Mouse (Mus musculus): ENCODE results near the gene Myl9.

Myl9 gene

DNA sequence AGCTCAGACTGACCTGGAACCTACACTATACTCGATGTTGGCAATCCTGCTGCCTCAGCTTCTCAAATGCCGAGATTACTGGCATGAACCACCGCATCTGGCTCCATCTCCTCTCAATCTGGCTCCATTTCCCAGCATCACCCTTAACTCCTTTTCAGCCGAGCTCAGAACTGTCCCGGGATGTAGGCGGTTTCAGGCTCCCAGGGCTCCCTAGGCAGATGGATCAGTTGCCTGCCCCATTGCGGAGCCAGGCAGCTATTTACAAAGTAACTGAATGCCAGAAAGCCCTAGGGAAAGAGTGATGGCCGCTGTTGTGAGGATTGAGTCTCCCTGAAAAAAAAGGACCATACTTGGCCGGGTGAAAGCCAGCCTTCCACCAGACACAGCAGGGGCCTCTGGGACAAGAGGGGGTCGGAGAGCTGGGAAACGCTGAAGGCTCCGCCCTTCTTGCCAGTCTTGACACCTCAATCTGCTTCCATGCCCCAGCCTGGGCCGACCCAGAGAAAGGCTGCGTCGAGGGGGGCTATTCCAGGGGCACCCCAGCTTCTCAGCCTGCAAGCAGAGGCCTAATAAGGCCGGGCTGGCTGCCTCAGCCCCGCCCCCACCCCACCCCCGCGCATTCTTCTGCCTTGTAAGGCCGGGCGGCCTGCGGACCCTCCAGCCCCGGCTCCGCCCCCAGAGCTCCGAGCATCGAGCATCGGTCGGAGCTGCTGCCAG, at the start of gene Myl9:
TSS of gene Myl9 (plus strand) at position 683 of the 717 bp plus-strand sequence.
- DNase-seq (ENCODE audit: extremely low read depth, low read depth, low spot score): no peak

DNA sequence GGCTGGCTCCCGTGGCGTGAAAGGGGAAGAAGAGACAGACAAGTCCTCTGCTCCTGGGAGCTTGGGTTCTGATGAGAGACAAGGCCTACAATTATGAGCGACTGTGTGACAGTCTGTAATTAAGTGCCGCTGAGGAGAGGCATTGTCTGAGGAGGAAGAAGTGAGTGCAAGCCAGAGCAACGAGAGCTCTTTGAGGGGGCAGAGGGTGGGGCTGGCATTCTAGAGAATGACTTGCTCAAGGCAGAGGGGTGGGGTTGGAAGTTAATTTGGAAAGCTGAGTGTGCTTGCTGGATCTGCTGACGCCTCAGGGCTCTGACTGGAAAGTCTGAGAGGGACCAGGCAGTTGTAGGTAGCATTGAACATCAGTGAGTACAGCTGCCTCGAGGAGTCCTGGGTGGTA, 48.9 kb upstream of the Myl9 start:
- no peak for DNase-seq (ENCODE audit: extremely low read depth, low read depth, low spot score)

DNA sequence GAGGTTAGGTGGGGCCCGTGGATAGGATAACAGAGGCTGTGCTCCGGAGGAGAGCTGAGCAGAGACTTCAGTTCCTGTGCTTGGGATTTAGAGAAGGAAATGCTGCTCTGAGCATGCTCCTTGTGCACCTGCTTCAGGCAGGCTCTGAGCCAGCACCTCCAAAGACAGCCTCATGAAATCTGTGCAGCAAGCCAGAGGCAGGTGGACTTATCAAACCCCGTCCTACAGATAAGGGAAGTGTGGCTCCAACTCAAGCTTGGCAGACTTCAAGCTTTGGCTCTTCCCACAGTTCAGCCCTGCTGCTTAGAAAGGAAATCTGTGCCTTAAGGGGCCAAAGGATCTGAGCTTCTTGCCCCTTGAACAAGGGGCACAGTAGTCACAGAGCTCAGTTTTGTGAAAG, 48.3 kb upstream of the Myl9 start:
- DNase-seq (ENCODE audit: extremely low read depth, low read depth, low spot score): no peak

DNA sequence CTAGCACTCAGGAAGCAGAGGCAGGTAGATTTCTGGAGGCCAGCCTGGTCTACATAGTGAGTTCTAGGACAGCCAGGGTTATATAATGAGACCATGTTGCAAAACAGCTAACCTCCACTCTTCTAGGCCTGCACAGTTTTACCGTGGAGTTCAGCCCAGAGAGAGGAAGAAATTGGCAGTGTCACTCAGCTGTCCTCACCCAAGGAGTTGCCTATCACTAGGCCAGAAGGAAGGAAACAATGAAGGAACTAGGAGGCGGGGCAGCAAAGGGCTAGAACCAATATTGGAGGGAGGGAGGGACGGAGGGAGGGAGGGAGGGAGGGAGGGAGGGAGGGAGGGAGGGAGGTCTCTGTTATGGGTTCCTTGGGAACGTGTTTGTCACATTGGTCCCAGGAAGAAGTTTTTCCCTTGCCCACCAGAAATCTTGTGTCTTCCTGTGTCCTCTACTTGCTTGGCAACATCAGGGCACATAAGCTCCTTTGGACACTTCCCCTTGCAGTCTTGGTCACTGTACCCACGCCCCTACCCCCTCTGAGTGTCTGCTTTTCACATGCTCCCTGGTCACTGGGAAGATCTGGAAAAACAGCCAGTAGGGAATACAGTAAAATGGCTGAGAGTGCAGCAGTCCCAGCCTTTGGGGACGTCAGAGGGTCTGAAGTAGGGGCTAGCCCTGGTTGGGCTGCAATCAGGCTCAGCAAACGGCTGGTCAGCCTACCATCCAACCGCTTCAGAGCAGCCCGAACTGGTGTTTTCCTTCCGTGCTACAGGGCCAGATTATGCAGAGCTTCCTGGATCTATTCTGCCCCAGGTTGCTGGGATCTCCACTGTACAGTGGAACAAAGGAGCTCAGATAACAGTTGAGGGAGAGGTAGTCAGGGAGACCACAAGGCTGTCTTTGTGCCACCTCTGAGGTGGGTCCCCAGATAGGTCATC, 45.4 kb upstream of the Myl9 start:
- DNase-seq (ENCODE audit: extremely low read depth, low read depth, low spot score): no peak

DNA sequence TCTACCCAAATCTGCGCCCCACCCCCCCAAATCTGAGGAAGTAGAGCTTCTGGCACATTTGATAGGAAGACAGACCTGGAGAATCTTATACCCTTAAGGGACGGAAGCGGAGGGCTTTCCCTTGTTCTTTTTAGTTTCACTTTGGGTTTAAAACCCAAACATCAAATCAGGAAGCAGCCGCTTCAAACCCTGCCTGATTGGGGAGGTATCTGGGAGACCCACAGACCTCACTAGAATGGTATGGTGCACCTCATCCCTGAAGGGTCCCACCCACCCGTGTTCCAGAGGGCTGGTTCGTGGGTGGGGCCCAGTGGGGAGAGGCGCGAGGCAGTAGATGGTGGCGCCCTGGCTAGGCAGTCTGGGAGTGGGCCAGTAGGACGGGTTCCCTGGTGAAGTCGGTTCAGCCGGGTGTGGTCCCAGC, 44.7 kb upstream of the Myl9 start:
- no peak for DNase-seq (ENCODE audit: extremely low read depth, low read depth, low spot score)

DNA sequence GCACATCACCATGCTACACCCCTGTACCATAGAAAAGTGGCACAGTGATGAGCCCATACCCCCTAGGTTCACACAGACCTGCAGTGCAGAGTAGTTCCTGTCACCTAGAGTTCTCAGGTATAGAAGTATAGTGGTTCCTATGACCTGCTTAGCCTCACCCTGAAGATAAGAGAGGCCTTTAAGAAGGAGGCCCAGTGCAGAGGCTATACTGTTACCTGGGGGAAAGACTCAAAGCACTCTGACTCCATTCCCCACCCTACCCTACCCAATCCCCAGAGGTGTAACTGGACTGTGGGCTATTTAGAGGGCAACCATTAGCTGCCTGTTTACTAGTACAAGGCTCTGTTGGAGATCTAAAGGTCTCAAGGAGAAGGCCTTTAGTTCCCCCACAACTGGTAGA, 43.6 kb upstream of the Myl9 start:
- DNase-seq (ENCODE audit: extremely low read depth, low read depth, low spot score): no peak

DNA sequence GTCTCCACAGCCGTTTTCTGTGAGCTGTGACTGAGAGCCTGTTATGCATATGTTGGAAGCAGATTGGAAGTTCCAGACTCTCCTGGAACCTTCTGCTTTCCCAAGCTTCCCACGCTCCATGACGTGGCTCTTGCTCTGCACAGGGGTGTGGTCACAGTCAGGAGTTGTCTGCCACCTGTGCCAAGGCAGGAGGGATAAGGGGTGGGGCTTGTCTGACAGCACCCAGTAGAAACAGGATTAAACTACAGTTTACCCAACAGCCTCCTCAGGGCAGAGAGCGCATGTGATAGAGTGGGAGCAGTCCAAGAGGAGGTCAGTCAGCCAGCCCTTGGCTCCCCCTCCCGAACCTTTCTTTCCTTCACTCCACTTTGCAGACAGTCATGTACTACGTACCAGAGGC, 43.1 kb upstream of the Myl9 start:
- peak; percentile 83 for DNase-seq (ENCODE audit: extremely low read depth, low read depth, low spot score)

DNA sequence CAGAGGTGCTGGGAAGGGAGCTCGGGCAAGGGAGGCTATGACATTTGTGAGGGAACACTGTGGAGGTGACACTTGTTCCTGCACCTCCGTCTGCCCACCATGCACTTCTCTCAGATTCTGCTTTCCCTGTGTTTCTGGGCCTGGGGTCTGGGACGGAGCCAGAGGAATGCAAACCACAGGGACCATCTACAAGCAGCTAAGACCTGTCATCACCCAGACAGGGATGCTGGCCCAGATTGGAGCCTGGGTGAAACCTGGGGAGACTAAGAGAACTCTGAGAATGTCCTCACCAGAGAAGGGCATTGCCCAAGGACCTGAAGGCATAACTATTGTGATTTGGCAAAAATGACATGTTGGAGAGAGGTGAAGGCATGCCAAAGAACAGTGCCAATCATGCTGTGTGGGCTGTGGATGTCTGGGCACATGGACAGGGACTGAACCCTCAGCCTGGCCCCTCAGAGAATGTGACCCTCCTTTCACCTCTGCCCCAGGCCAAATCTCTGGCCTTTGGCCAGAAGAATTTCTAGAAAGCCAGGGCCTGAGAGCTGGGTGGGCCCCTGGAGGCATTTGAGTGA, 39.4 kb upstream of the Myl9 start:
- DNase-seq (ENCODE audit: extremely low read depth, low read depth, low spot score): no peak

DNA sequence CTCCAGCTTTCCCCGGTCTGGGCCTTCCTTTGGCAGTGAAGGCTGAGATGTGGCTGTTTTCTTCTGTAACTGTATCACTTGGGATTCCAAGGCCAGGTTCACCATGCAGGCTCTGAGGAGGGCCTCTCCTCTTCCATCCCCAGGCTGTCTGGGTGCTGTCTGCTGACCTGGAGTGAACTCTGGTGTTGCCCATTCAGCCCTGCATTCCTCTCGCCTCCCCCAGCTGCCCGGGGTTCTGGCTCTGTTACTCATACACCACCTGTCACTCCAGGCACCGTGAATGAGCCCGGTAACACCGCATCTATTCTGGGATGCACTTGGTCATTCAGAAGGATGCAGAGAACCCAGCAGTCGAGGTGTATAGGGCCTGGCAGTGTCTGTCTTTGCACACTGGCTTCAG, 38.4 kb upstream of the Myl9 start:
- no peak for DNase-seq (ENCODE audit: extremely low read depth, low read depth, low spot score)

DNA sequence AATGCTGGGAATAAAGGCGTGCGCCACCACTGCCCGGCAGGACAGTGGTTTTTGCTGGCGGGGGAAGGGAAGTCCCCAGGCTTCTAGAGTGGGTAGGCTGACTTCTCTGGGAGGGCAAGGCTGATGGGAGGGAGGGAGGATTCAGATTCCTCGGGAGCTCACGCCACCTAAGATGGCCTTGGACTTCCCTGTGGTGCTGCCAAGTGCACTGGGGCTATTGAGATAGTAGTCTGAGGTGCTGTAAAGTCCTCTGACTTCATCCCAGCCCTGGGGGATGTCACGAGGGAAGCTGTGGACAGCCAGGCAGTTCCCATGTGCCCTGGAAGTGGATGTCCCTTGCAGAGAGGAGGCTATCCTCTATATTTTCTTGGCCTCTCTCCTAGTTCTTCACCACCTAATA, 37.2 kb upstream of the Myl9 start:
- DNase-seq (ENCODE audit: extremely low read depth, low read depth, low spot score): no peak

DNA sequence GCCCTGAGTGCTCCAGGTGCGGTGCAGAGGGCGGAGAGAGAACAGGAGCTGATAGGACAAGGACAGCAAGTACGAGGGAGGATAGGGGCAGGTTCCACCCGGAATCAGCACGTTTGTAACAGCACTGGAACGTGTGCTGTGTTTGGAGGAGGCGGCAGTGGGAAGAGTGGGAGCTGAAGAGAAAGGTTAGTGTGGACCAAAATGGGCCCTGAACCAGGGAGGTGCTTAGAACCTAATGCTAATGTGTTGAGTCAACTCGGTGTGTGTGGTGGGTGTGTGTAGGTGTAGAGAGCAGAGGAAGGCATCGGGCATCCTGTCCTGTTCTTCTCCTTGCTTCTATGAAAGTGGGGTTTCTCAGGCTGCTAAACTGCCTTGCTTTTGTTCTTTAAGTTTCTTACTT, 34.0 kb upstream of the Myl9 start:
- DNase-seq (ENCODE audit: extremely low read depth, low read depth, low spot score): no peak

DNA sequence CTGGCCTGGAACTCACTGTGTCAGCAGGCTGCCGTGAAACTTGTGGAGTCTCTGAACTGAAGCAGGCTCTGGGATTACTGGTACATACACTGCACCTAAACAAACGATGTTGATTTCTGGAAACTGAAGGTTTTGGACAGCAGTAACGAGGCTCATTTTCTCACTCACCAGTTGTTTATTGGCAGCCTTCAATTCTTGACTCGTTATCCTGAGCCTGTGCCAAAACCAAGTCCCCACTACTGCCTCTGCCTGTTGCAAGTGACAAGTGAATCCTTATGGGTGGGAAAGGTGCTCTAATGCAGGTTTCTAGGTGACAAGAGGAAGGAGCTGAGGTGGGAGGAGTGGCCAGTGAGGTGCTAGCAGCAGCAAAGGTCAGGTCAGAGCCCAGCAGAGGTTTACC, 33.2 kb upstream of the Myl9 start:
- DNase-seq (ENCODE audit: extremely low read depth, low read depth, low spot score): no peak

DNA sequence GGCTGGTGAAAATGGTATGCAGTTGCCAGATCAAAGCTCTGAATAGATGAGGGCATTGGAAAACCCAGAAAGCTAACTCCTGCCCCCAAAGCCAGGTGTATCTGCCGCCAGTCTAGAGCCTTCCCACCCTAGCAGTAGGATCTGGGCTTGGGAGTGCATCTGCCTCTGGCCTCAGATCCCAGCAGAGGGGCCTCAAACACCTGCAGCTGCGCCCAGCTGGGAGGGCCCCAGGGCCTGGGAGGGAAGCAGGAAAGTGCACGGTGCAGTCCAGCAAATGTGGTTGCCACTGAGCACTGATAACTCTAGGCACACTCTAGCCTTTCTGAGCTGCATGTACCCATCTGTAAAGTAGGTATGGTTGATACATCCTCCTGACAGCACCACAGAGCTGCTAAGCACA, 32.0 kb upstream of the Myl9 start:
- DNase-seq (ENCODE audit: extremely low read depth, low read depth, low spot score): no peak

DNA sequence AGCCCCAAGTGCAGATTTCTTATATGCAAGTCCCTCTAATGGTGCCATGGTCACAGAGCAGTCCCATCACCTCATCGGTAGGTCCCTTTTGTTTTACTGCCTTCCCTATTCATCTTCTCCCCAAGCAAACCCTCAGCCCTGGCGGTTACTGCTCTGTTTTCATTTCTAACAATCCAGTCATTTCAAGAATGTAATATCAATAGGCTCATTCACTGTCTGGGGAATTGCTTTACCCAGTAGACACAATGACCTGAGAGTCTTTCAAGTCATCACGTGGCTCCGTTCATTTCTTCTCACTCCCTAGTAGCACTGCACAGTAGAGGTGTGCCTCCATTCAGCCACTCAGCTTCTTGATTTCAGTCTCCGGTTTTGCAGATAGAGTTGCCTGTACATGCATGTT, 30.8 kb upstream of the Myl9 start:
- no peak for DNase-seq (ENCODE audit: extremely low read depth, low read depth, low spot score)

DNA sequence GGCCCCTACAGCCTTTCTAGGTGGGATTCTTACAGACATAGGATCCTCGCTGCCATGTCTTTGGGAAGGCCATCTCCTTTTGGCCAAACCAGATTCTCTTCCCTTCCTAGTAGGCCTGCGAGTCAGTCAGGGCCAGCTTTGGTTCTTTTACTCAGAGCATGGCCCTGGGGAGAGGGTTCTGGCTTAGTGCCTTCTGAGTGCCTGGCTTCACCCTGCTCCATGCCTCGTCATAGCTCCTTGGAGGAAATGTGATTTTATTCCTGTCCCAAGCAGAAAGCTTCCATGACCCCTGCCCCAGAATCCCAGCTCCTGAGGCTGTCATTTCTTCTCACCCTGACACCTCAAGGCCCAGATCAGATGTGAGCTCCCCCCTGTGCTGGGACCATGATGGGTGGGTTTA, 27.9 kb upstream of the Myl9 start:
- DNase-seq (ENCODE audit: extremely low read depth, low read depth, low spot score): no peak

DNA sequence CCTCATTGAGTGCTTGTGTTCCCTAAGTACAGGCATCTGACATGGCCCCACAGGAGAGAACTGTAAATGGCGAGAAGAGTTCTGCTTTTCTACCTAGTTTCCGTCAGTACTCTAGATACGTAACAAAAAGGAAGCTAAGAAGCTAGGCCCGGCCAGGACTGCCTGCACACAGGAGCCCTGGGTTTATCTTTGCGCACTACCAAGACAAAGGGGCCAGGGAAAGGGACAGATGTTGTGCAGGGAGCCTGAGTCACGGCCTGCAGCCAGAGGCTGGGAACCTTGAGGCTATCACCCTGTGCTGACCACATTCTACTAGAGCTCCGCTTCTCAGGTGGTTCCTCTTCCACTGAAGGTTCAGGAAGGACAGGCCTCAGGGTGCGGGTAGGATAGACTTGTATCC, 25.5 kb upstream of the Myl9 start:
- DNase-seq (ENCODE audit: extremely low read depth, low read depth, low spot score): no peak

DNA sequence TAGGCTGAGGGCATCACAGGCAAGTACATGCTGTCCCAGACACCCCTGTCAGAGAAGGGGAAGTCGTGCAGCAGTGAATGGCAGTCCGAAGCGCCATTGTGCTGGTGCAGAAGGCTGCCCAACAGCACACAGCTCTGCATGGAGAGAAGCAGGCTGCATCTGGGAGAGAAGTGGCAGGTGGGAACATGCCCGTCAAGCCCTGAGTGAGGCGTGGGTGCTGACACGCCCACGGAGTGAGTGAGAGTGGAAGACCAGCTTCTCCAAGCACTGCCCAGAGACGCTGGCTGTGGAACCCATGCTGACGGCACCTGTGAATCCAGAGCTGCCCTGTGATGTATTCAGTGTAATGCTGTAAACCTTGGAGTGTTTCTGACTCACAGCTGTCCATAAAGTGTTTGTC, 18.3 kb upstream of the Myl9 start:
- no peak for DNase-seq (ENCODE audit: extremely low read depth, low read depth, low spot score)

DNA sequence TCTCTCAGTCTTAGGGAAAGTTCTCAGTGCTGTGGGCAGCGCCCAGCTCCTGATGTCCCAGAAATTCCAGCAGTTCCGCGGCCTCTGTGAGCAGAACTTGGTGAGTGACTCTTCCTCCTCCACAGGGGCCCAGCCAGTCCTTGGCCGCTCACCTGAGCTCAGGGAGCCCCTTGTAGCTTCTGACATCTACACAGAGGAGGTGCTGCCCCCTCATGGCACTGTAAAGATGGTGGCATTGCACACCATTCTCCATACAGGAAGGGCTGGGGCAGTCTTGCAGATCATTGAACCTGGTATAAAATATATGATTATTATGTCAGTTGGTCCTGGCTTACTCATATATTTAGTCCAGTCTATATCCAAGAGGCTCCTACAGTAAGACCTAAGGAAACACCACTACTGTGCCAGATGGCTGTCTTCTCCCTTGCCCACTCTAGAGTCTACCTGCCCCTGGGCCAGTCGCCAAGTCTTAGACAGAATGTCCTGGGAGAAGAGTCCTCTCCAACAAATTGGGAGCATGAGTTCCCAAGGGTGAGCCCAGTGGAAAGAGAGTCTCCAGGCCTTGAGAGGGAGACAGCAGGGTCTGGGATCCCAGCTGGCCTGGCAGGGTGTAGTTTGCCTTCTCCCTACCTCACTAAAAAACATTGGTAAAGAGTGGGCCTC, 14.2 kb upstream of the Myl9 start:
- DNase-seq (ENCODE audit: extremely low read depth, low read depth, low spot score): no peak

DNA sequence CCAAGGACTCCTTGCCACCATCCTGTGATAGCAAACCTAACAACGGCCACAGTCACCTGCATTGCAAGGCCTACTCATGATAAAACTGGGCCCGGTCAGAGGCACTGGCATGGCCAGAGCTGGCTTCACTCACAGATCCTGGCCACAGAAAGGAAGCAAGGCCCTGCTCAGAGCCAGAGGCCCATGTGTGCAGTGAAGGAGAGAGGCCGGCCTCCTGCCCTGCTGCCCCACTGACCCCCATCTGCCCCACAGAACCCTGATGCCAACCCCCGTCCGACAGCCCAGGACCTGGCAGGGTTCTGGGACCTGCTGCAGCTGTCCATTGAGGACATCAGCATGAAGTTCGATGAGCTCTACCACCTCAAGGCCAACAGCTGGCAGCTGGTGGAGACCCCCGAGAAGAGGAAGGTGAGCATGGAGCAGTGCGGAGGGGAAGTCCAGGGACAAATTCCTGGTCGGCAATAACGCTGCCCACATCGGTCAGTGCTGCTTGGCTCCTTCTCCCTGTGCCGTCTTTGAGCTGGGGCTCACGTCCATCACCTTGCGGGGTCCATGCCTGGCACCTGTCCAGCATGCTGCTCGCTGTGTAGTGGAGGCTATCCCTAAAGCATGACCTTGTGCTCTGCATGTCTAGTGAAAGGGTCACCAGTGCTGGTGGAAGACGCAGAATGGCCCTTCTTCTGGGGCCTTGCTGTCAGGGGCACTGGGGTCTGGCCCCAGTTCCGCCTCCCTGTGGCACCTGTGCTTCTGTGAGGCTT, 13.5 kb upstream of the Myl9 start:
- DNase-seq (ENCODE audit: extremely low read depth, low read depth, low spot score): no peak

DNA sequence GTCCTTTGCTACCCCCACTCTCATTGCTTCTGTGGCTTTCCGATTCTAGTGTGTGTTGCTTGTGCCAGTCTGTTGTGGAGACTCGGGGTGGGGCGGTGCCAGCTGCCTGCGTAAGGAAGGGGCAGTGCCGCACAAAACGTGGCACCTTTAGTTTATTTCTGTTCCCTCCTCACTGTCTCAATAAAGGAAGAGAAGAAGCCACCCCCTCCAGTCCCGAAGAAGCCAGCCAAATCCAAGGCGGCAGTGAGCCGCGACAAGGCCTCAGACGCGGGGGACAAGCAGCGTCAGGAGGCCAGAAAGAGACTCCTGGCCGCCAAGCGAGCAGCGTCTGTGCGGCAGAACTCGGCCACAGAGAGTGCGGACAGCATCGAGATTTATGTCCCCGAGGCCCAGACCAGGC, 12.7 kb upstream of the Myl9 start:
- DNase-seq (ENCODE audit: extremely low read depth, low read depth, low spot score): no peak

DNA sequence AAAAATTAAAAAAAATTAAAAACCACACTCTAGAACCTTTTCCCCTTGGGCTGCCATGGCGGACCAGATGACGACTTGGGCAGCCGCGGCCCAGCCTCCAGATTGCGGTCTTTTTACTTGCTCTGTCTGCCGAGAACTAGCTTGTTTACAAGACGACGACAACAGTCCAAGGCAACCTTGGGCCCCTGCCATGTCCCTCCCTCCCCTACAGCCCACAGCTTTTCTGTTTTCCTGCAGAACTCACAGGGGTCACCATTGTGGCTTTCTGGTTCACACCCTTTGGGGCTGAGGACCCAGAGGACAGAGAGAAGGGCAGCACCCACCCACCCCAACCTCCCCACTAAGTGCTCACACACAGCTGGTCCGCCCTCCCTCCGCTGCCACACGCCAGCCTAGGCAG, 12.1 kb upstream of the Myl9 start:
- no peak for DNase-seq (ENCODE audit: extremely low read depth, low read depth, low spot score)

All from fat pad, adult 2 months (tissue).